Comparison of ENCODE assay signal across 30 mouse cellular contexts in genomic region chr5:100176096-100176495, GRCm38 (mm10). TPM values are rescaled to one million over a fixed set of nuclear protein-coding genes. Genes with fewer than 3 reads are reported as not detected.
DNase-seq lines count a peak whose midpoint lies in the region; ATAC-seq lines count a peak whose summit lies in the region.
"Had no signal": no experiment of that assay in that cellular context is flagged by ENCODE, and none has a peak within 500 bp of the region (broad histone marks: within the 10 kb centered on the region; RNA-seq: fewer than 3 reads in every experiment).

No protein-coding gene starts in this region.

- H3K4me3 ChIP-seq in forebrain, embryonic 10.5 days, result no peak overlapping the region
- no peak overlapping the region for H3K4me3 ChIP-seq in forebrain, embryonic 13.5 days
- no peak overlapping the region for H3K4me3 ChIP-seq in hindbrain, embryonic 16.5 days (ENCODE audit: low read length)
- no peak overlapping the region for H3K4me3 ChIP-seq in hindbrain, embryonic 12.5 days
- H3K4me3 ChIP-seq in midbrain, embryonic 16.5 days (ENCODE audit: low read depth, low read length), result no peak overlapping the region
- H3K4me3 ChIP-seq in midbrain, embryonic 11.5 days (ENCODE audit: low read depth, low read length), result no peak overlapping the region
- H3K4me3 ChIP-seq: embryonic facial prominence, embryonic 10.5 days; embryonic facial prominence, embryonic 15.5 days; heart, embryonic 13.5 days; intestine, embryonic 15.5 days had no signal

- H3K27me3 ChIP-seq in forebrain, embryonic 10.5 days (ENCODE audit: poor library complexity, severe bottlenecking), result no peaks in the 10 kb centered on the region
- H3K27me3 ChIP-seq in forebrain, embryonic 13.5 days, result no peaks in the 10 kb centered on the region
- H3K27me3 ChIP-seq in hindbrain, embryonic 16.5 days (replicated peaks; ENCODE audit: control insufficient read depth, insufficient read depth, low read length), result no peaks in the 10 kb centered on the region
- peaks cover 12% of the 10 kb centered on the region for H3K27me3 ChIP-seq in hindbrain, embryonic 12.5 days
- no peaks in the 10 kb centered on the region for H3K27me3 ChIP-seq in midbrain, embryonic 16.5 days (ENCODE audit: control insufficient read depth, insufficient read depth, low read depth, low read length)
- peaks cover 3% of the 10 kb centered on the region; the same call in 1 of the 2 replicates for H3K27me3 ChIP-seq in midbrain, embryonic 11.5 days (ENCODE audit: control insufficient read depth, insufficient read depth, low read length)
- H3K27me3 ChIP-seq: embryonic facial prominence, embryonic 15.5 days; heart, embryonic 13.5 days; intestine, embryonic 15.5 days had no signal

- peaks cover 61% of the 10 kb centered on the region for H3K4me1 ChIP-seq in forebrain, embryonic 10.5 days
- peaks cover 74% of the 10 kb centered on the region for H3K4me1 ChIP-seq in forebrain, embryonic 13.5 days
- peaks cover 9% of the 10 kb centered on the region for H3K4me1 ChIP-seq in hindbrain, embryonic 16.5 days (ENCODE audit: control insufficient read depth, insufficient read depth, low read depth, low read length)
- H3K4me1 ChIP-seq in hindbrain, embryonic 12.5 days, result peaks cover 13% of the 10 kb centered on the region; the same call in 1 of the 2 replicates
- peaks cover 11% of the 10 kb centered on the region for H3K4me1 ChIP-seq in midbrain, embryonic 16.5 days (ENCODE audit: control insufficient read depth, insufficient read depth, low read length)
- H3K4me1 ChIP-seq in midbrain, embryonic 11.5 days (ENCODE audit: control insufficient read depth, insufficient read depth, low read length), result no peaks in the 10 kb centered on the region
- H3K4me1 ChIP-seq: embryonic facial prominence, embryonic 15.5 days; intestine, embryonic 15.5 days had no signal

- no peaks in the 10 kb centered on the region for H3K9me3 ChIP-seq in forebrain, embryonic 10.5 days
- no peaks in the 10 kb centered on the region for H3K9me3 ChIP-seq in forebrain, embryonic 13.5 days (replicated peaks)
- no peaks in the 10 kb centered on the region for H3K9me3 ChIP-seq in hindbrain, embryonic 16.5 days (ENCODE audit: control insufficient read depth, low read length)
- H3K9me3 ChIP-seq in hindbrain, embryonic 12.5 days (replicated peaks), result no peaks in the 10 kb centered on the region
- H3K9me3 ChIP-seq in midbrain, embryonic 16.5 days (replicated peaks; ENCODE audit: control insufficient read depth, low read length, poor library complexity, severe bottlenecking), result no peaks in the 10 kb centered on the region
- no peaks in the 10 kb centered on the region for H3K9me3 ChIP-seq in midbrain, embryonic 11.5 days (ENCODE audit: control insufficient read depth, low read length)
- H3K9me3 ChIP-seq: embryonic facial prominence, embryonic 10.5 days; embryonic facial prominence, embryonic 15.5 days; heart, embryonic 13.5 days; intestine, embryonic 15.5 days had no signal

- peak; percentile 20 for DNase-seq in forebrain, embryonic 10.5 days (ENCODE audit: extremely low spot score, low spot score)
- no peak for DNase-seq in midbrain, embryonic 11.5 days (ENCODE audit: low spot score, missing footprints)
- DNase-seq in embryo, embryonic 10.5 days (ENCODE audit: low spot score), result peak; percentile 29
- DNase-seq: adrenal gland, postnatal 10 days; cerebellum, adult 11 months; cerebellum, adult 9-10 months; cerebellum, postnatal 36 days; gastrocnemius, postnatal 10 days; heart, postnatal 10 days; kidney, adult 2 months; kidney, postnatal 36 days; liver; lung, adult 2 months; lung, postnatal 10 days; right cerebral cortex, postnatal 4 days; thymus, adult 18-20 months; thymus, postnatal 36 days had no signal

- no peak for ATAC-seq in forebrain, embryonic 13.5 days
- peak; percentile 25; the same call in 1 of the 2 replicates for ATAC-seq in hindbrain, embryonic 16.5 days
- ATAC-seq in hindbrain, embryonic 12.5 days (ENCODE audit: low FRiP score), result no peak
- ATAC-seq in midbrain, embryonic 16.5 days, result peak; percentile 12; the same call in 1 of the 2 replicates
- no peak for ATAC-seq in midbrain, embryonic 11.5 days (ENCODE audit: low FRiP score)
- ATAC-seq: intestine, embryonic 15.5 days; Patski had no signal

- no peak overlapping the region for H3K9ac ChIP-seq in forebrain, embryonic 13.5 days
- no peak overlapping the region for H3K9ac ChIP-seq in hindbrain, embryonic 16.5 days (ENCODE audit: low read depth, low read length)
- H3K9ac ChIP-seq in hindbrain, embryonic 12.5 days, result no peak overlapping the region
- no peak overlapping the region for H3K9ac ChIP-seq in midbrain, embryonic 16.5 days (ENCODE audit: low read depth, low read length)
- no peak overlapping the region for H3K9ac ChIP-seq in midbrain, embryonic 11.5 days (ENCODE audit: low read length)
- H3K9ac ChIP-seq: embryonic facial prominence, embryonic 15.5 days; heart, embryonic 13.5 days; intestine, embryonic 15.5 days; liver, embryonic 14.5 days had no signal

- H3K4me2 ChIP-seq in forebrain, embryonic 13.5 days, result no peak overlapping the region
- H3K4me2 ChIP-seq in hindbrain, embryonic 16.5 days (ENCODE audit: low read length), result no peak overlapping the region
- H3K4me2 ChIP-seq in hindbrain, embryonic 12.5 days (replicated peaks), result no peak overlapping the region
- no peak overlapping the region for H3K4me2 ChIP-seq in midbrain, embryonic 16.5 days (ENCODE audit: low read length)
- no peak overlapping the region for H3K4me2 ChIP-seq in midbrain, embryonic 11.5 days
- H3K4me2 ChIP-seq: embryonic facial prominence, embryonic 15.5 days; heart, embryonic 13.5 days; intestine, embryonic 15.5 days had no signal

- H3K36me3 ChIP-seq in forebrain, embryonic 10.5 days (replicated peaks), result no peaks in the 10 kb centered on the region
- H3K36me3 ChIP-seq in forebrain, embryonic 13.5 days (ENCODE audit: poor library complexity, severe bottlenecking), result no peaks in the 10 kb centered on the region
- H3K36me3 ChIP-seq in hindbrain, embryonic 16.5 days (ENCODE audit: control insufficient read depth, insufficient read depth, low read length), result no peaks in the 10 kb centered on the region
- H3K36me3 ChIP-seq in hindbrain, embryonic 12.5 days, result no peaks in the 10 kb centered on the region
- no peaks in the 10 kb centered on the region for H3K36me3 ChIP-seq in midbrain, embryonic 16.5 days (ENCODE audit: control insufficient read depth, insufficient read depth, low read length)
- H3K36me3 ChIP-seq in midbrain, embryonic 11.5 days (ENCODE audit: control insufficient read depth, insufficient read depth, low read length), result no peaks in the 10 kb centered on the region
- H3K36me3 ChIP-seq: embryonic facial prominence, embryonic 10.5 days; embryonic facial prominence, embryonic 15.5 days; G1E; heart, embryonic 13.5 days; intestine, embryonic 15.5 days had no signal

- H3K27ac ChIP-seq in forebrain, embryonic 10.5 days, result no peak overlapping the region
- no peak overlapping the region for H3K27ac ChIP-seq in forebrain, embryonic 13.5 days
- H3K27ac ChIP-seq in hindbrain, embryonic 16.5 days (ENCODE audit: low read depth, low read length), result peak overlapping the region; percentile 48; the same call in 1 of the 2 replicates
- no peak overlapping the region for H3K27ac ChIP-seq in hindbrain, embryonic 12.5 days
- peak overlapping the region; percentile 6; the same call in 1 of the 2 replicates for H3K27ac ChIP-seq in midbrain, embryonic 16.5 days (ENCODE audit: low read length)
- H3K27ac ChIP-seq in midbrain, embryonic 11.5 days (ENCODE audit: low read depth, low read length), result no peak overlapping the region
- H3K27ac ChIP-seq: embryonic facial prominence, embryonic 10.5 days; embryonic facial prominence, embryonic 15.5 days; heart, embryonic 13.5 days; intestine, embryonic 15.5 days; liver, embryonic 14.5 days; macrophage; stomach, postnatal 0 days had no signal

- WGBS in forebrain, embryonic 10.5 days, result 65% methylated on average over 5 of the region's 5 CpGs
- WGBS in forebrain, embryonic 13.5 days, result 45% methylated on average over 5 of the region's 5 CpGs
- WGBS in hindbrain, embryonic 16.5 days, result 31% methylated on average over 5 of the region's 5 CpGs
- WGBS in hindbrain, embryonic 12.5 days, result 49% methylated on average over 5 of the region's 5 CpGs
- WGBS in midbrain, embryonic 16.5 days, result 35% methylated on average over 5 of the region's 5 CpGs
- 47% methylated on average over 5 of the region's 5 CpGs for WGBS in midbrain, embryonic 11.5 days

RNA-seq across cellular contexts. Expression of gene Tmem150c, which starts 16.5 kb away (rescaled TPM):
- polyA plus RNA-seq in forebrain, embryonic 10.5 days (2016; fragmentation: Nextera tagmentation; extraction: Ambion mirVana), result 2.2 and 2.3 TPM in 2 replicates
- polyA plus RNA-seq in forebrain, embryonic 13.5 days (2015; fragmentation: Nextera tagmentation; extraction: Ambion mirVana), result 12.7 and 14.0 TPM in 2 replicates
- 37.1 and 37.2 TPM in 2 replicates for polyA plus RNA-seq in hindbrain, embryonic 16.5 days (2015; fragmentation: Nextera tagmentation; extraction: Ambion mirVana)
- 8.2 and 9.9 TPM in 2 replicates for polyA plus RNA-seq in hindbrain, embryonic 12.5 days (2016; fragmentation: Nextera tagmentation; extraction: Ambion mirVana)
- polyA plus RNA-seq in midbrain, embryonic 16.5 days (2015; fragmentation: Nextera tagmentation; extraction: Ambion mirVana), result 51.9 and 60.2 TPM in 2 replicates
- polyA plus RNA-seq in midbrain, embryonic 11.5 days (2014; fragmentation: Nextera tagmentation; extraction: Ambion mirVana), result 3.0 TPM in 2 replicates
- polyA plus RNA-seq: G1E, Patski had no signal

Comparison
In these comparisons a context has a peak if more than half of its experiments do, and no peak if none do; other contexts are left out.
1. H3K27ac ChIP-seq: peak in hindbrain, embryonic 16.5 days (single experiment) and midbrain, embryonic 16.5 days (single experiment); none in forebrain, embryonic 10.5 days (single experiment), forebrain, embryonic 13.5 days (single experiment), hindbrain, embryonic 12.5 days (single experiment) and midbrain, embryonic 11.5 days (single experiment).
2. ATAC-seq: peak in hindbrain, embryonic 16.5 days (single experiment) and midbrain, embryonic 16.5 days (single experiment); none in forebrain, embryonic 13.5 days (single experiment), hindbrain, embryonic 12.5 days (single experiment) and midbrain, embryonic 11.5 days (single experiment).